Mouse (Mus musculus) CH12.LX (cell line): ENCODE data around the gene Pou3f1. TPM values are rescaled to one million over a fixed set of nuclear protein-coding genes. Genes with fewer than 3 reads are reported as not detected.

Experiments
- DNase-seq: peaks from one replicate; pipeline ENCODE4 v3.0.0-alpha.2; 2013; ENCODE audit errors: extremely low read depth
- H3K27ac ChIP-seq: 2 replicates; pipeline ENCODE4 v1.5.1; 2012; ENCODE audit warnings: low read depth, mild to moderate bottlenecking, control low read depth, moderate library complexity; ENCODE audit not compliant: insufficient read depth
- H3K27me3 ChIP-seq: replicated peaks from 2 replicates; pipeline ENCODE3; 2012; ENCODE audit warnings: inconsistent platforms
- H3K36me3 ChIP-seq, 2 experiments: replicated peaks in 1 of 2; 2 replicates each; pipeline versions ENCODE3 to v1.6.1; 2012; ENCODE audit warnings: inconsistent platforms in 1 of 2, low read length in 1 of 2, mild to moderate bottlenecking in 1 of 2, mixed read lengths in 1 of 2, moderate library complexity in 1 of 2; ENCODE audit not compliant: control insufficient read depth in 1 of 2, insufficient read depth in 1 of 2
- H3K4me1 ChIP-seq, 2 experiments: 2 replicates each; pipeline ENCODE4 v1.6.1; 2012; ENCODE audit warnings: inconsistent platforms in 1 of 2, moderate library complexity in 1 of 2; ENCODE audit not compliant: insufficient read depth in 2 of 2, control insufficient read depth in 1 of 2
- H3K4me2 ChIP-seq: 2 replicates; pipeline ENCODE4 v1.6.1; 2012; ENCODE audit warnings: low read depth, mild to moderate bottlenecking, control low read depth; ENCODE audit not compliant: poor library complexity, insufficient read depth, severe bottlenecking
- H3K4me3 ChIP-seq, 3 experiments: fragments of 150-350 bp in 1 of 3; sonication (generic) in 1 of 3; replicated peaks in 1 of 3; 2 replicates each; pipeline versions ENCODE3 to v1.5.1; 2011 to 2012; ENCODE audit warnings: low read depth in 2 of 3, low read length in 2 of 3, mild to moderate bottlenecking in 2 of 3, moderate library complexity in 2 of 3, control low read depth in 1 of 3, improper control_type of control experiment in 1 of 3, inconsistent platforms in 1 of 3, mixed read lengths in 1 of 3; ENCODE audit not compliant: poor library complexity in 1 of 3
- H3K79me2 ChIP-seq: replicated peaks from 2 replicates; pipeline ENCODE4 v1.6.1; 2012; ENCODE audit warnings: mild to moderate bottlenecking, moderate library complexity; ENCODE audit not compliant: control insufficient read depth, poor library complexity, insufficient read depth, severe bottlenecking; ENCODE audit errors: extremely low read depth
- H3K9ac ChIP-seq: 2 replicates; pipeline ENCODE4 v1.6.1; 2012; ENCODE audit warnings: low read depth, mild to moderate bottlenecking, control low read depth, moderate library complexity; ENCODE audit not compliant: insufficient read depth
- H3K9me3 ChIP-seq: replicated peaks from 2 replicates; pipeline ENCODE3; 2012; ENCODE audit warnings: low read length, inconsistent platforms, mixed read lengths
- CHD1 ChIP-seq: IDR thresholded peaks from 2 replicates; pipeline ENCODE4 v1.6.1; 2012; ENCODE audit warnings: low read depth, low read length, improper control_type of control experiment, inconsistent platforms
- CTCF ChIP-seq, 2 experiments: IDR thresholded peaks in 1 of 2; conservative IDR thresholded peaks in 1 of 2; 2 replicates each; pipeline ENCODE4 v1.5.1; 2011 to 2012; ENCODE audit warnings: low read depth in 2 of 2, low read length in 2 of 2, improper control_type of control experiment in 1 of 2, inconsistent platforms in 1 of 2, mild to moderate bottlenecking in 1 of 2, moderate library complexity in 1 of 2
- ELF1 ChIP-seq: IDR thresholded peaks from 2 replicates; pipeline ENCODE4 v1.6.1; 2014; ENCODE audit warnings: low read depth, mild to moderate bottlenecking, inconsistent platforms, low read length, improper control_type of control experiment
- ETS1 ChIP-seq: conservative IDR thresholded peaks from 2 replicates; pipeline ENCODE4 v1.6.1; 2012; ENCODE audit warnings: low read depth, mild to moderate bottlenecking, inconsistent platforms, low read length, improper control_type of control experiment, moderate library complexity
- GABPA ChIP-seq: IDR thresholded peaks from 2 replicates; pipeline ENCODE4 v1.6.1; 2012; ENCODE audit warnings: low read depth, low read length, improper control_type of control experiment, inconsistent platforms; ENCODE audit not compliant: insufficient replicate concordance
- JUND ChIP-seq: conservative IDR thresholded peaks from 2 replicates; pipeline ENCODE4 v1.6.1; 2011; ENCODE audit warnings: low read depth, low read length, improper control_type of control experiment
- MXI1 ChIP-seq: IDR thresholded peaks from 2 replicates; pipeline ENCODE4 v1.6.1; 2011; ENCODE audit warnings: mild to moderate bottlenecking, low read depth, low read length, improper control_type of control experiment
- MYC ChIP-seq: IDR thresholded peaks from 2 replicates; pipeline ENCODE4 v1.6.1; 2011; ENCODE audit warnings: low read depth, mild to moderate bottlenecking, improper control_type of control experiment, low read length
- PAX5 ChIP-seq: IDR thresholded peaks from 2 replicates; pipeline ENCODE4 v1.6.1; 2012; ENCODE audit warnings: low read length, inconsistent platforms, mixed read lengths
- POLR2A ChIP-seq: IDR thresholded peaks from 2 replicates; pipeline ENCODE4 v1.6.1; 2011; ENCODE audit warnings: low read depth, mild to moderate bottlenecking, improper control_type of control experiment, low read length
- POLR2AphosphoS2 ChIP-seq: IDR thresholded peaks from 2 replicates; pipeline ENCODE4 v1.6.1; 2011; ENCODE audit warnings: low read depth, low read length, improper control_type of control experiment
- RAD21 ChIP-seq: IDR thresholded peaks from 2 replicates; pipeline ENCODE4 v1.6.1; 2011; ENCODE audit warnings: low read depth, mild to moderate bottlenecking, low read length, improper control_type of control experiment, moderate library complexity
- SIN3A ChIP-seq: IDR thresholded peaks from 2 replicates; pipeline ENCODE4 v1.6.1; 2012; ENCODE audit warnings: low read length, improper control_type of control experiment, inconsistent platforms
- SMC3 ChIP-seq: IDR thresholded peaks from 2 replicates; pipeline ENCODE4 v1.6.1; 2011; ENCODE audit warnings: low read depth, low read length, improper control_type of control experiment
- TBP ChIP-seq: conservative IDR thresholded peaks from 2 replicates; pipeline ENCODE4 v1.6.1; 2011; ENCODE audit warnings: low read depth, low read length, improper control_type of control experiment
- UBTF ChIP-seq: IDR thresholded peaks from 2 replicates; pipeline ENCODE4 v1.6.1; 2012; ENCODE audit warnings: low read depth, mild to moderate bottlenecking, inconsistent platforms, low read length, improper control_type of control experiment, moderate library complexity
- USF1 ChIP-seq: IDR thresholded peaks from 2 replicates; pipeline ENCODE4 v1.6.1; 2014; ENCODE audit warnings: low read depth, mild to moderate bottlenecking, inconsistent platforms, low read length, improper control_type of control experiment
- USF2 ChIP-seq: conservative IDR thresholded peaks from 2 replicates; pipeline ENCODE4 v1.6.1; 2011; ENCODE audit warnings: low read depth, low read length, improper control_type of control experiment
- ZC3H11A ChIP-seq: IDR thresholded peaks from 2 replicates; pipeline ENCODE4 v1.6.1; 2012; ENCODE audit warnings: low read depth, mild to moderate bottlenecking, inconsistent platforms, low read length, improper control_type of control experiment
- ZKSCAN1 ChIP-seq: IDR thresholded peaks from 2 replicates; pipeline ENCODE4 v1.6.1; 2012; ENCODE audit warnings: low read depth, inconsistent platforms, low read length, improper control_type of control experiment, borderline replicate concordance
- ZNF384 ChIP-seq: IDR thresholded peaks from 2 replicates; pipeline ENCODE4 v1.6.1; 2012; ENCODE audit warnings: low read depth, low read length, improper control_type of control experiment, inconsistent platforms
- dilution Hi-C: fragments of 300-500 bp; cut with MboI; formaldehyde crosslinking; loops from 2 replicates; pipeline ENCODE4 v1.14.3; 2020; ENCODE audit warnings: low sequenced_read_pairs; ENCODE audit not compliant: extremely low pct_unique_long_range_greater_than_20kb, extremely low pct_ligation_motif_present
- in situ Hi-C: fragments of 300-500 bp; cut with MboI; formaldehyde crosslinking; loops from 3 replicates; pipeline ENCODE4 v1.14.3; 2019; ENCODE audit warnings: low sequenced_read_pairs, low pct_ligation_motif_present, low pct_unique_long_range_greater_than_20kb, mixed read lengths
- polyA plus RNA-seq: library from polyadenylated mRNA; unstranded; fragments of >175 nt; gene quantifications from 2 replicates; pipeline ENCODE4 v1.2.1, GENCODE M21; 2012; ENCODE audit warnings: low read depth; ENCODE audit not compliant: insufficient read length
- total RNA-seq, 2 experiments: library from RNA; depleted of rRNA; stranded (reverse); fragments of 300-350 nt in 1 of 2; fragments of >200 nt in 1 of 2; gene quantifications; 2 replicates each; pipeline ENCODE4 v1.2.3; 2012 to 2014

Gene Pou3f1
- total and polyA plus RNA-seq, 3 experiments = not detected

DNA sequence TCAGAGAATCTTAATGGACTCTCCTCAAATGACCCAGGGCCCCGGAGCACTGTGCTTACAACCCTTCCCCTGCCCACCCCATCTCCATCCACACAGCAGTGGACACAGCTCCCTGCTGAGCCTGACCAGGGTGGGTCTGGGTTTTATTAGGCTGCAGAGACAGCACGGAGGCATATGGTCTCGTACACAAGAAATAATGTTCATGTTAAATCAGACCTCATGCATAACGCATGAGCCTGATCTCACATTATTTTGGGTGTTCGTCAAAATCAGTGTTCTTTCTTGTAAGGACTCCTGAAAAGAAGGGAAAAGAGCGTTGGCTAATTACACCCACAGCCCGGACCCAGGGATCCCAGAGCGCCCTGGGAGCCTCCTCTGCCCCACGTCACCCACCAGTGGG, 7.6 kb downstream of the Pou3f1 start:
- Histone ChIP-seq H3K9me3 (peaks cover 10% of the 10 kb centered on the region), H3K27me3 (peaks cover 68% of the 10 kb centered on the region), H3K4me3 (no peak overlapping the region), H3K4me2 (no peak overlapping the region), H3K4me1 (no peaks in the 10 kb centered on the region), H3K36me3 (no peaks in the 10 kb centered on the region), H3K79me2 (no peaks in the 10 kb centered on the region), H3K27ac (no peak overlapping the region), H3K9ac (no peak overlapping the region)
- in situ Hi-C loops (no loop called here), dilution Hi-C loops (no loop called here)
- DNase-seq = no peak
- TF ChIP-seq CHD1 = no peak
- TF ChIP-seq ZC3H11A = no peak
- TF ChIP-seq POLR2A = no peak
- no peak for TF ChIP-seq ZNF384
- no peak for TF ChIP-seq RAD21

DNA sequence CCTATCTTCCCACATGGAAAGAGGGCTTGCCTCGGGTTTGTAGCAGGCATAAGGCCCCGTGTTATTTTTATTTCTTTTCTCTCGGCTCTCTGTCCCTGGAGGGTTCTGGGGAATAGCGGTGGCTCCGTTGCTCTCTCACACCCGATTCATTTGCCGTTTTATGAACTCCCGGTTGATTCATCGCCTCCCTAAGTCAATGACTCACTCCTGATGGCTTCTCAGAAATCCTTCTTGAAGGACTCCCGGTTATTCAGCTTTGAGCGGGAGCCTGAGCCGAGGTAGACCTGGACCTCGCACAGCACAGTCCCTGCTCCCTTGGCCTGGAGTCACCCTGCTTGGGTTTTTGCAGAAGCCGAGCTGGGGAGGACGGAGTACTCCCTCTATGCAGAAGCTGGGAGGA, 8.0 kb downstream of the Pou3f1 start:
- no peak overlapping the region for H3K9ac ChIP-seq
- H3K4me2 ChIP-seq = no peak overlapping the region
- H3K4me3 ChIP-seq = no peak overlapping the region
- TF ChIP-seq ETS1 (no peak), CHD1 (no peak), ZKSCAN1 (no peak), UBTF (no peak), MYC (no peak), SMC3 (no peak), USF1 (no peak), TBP (no peak), USF2 (no peak), PAX5 (no peak), POLR2A (no peak), CTCF (conservative IDR thresholded peaks at IDR 0.05 in 1 of 2, IDR thresholded peaks at IDR 0.05 in 1 of 2; ENCODE audit: low read depth in 2 of 2, low read length in 2 of 2) (no peak), ZNF384 (no peak), MXI1 (no peak), ELF1 (no peak), RAD21 (no peak), POLR2AphosphoS2 (no peak), SIN3A (no peak), JUND (no peak), GABPA (no peak)
- dilution Hi-C loops = no loop called here
- H3K27ac ChIP-seq = no peak overlapping the region
- no peaks in the 10 kb centered on the region for H3K36me3 ChIP-seq
- no peaks in the 10 kb centered on the region for H3K4me1 ChIP-seq
- no peaks in the 10 kb centered on the region for H3K79me2 ChIP-seq
- DNase-seq = no peak
- H3K27me3 ChIP-seq = peaks cover 69% of the 10 kb centered on the region
- in situ Hi-C loops = no loop called here
- peaks cover 7% of the 10 kb centered on the region for H3K9me3 ChIP-seq
